Mouse (Mus musculus) hindbrain, embryonic 12.5 days (tissue): ENCODE data around the gene Fsip1. TPM values are rescaled to one million over a fixed set of nuclear protein-coding genes. Genes with fewer than 3 reads are reported as not detected.

Experiments used
- ATAC-seq: fragments of 200-750 bp; cut with Nextera tagmentation; 2 replicates; pipeline ENCODE4 v1.8.0; 2017; ENCODE audit warnings: moderate TSS enrichment; ENCODE audit not compliant: low FRiP score
- H3K27ac ChIP-seq: fragments of 300-500 bp; sonication (generic); 2 replicates; pipeline ENCODE4 v1.5.1; 2016; ENCODE audit warnings: mild to moderate bottlenecking
- H3K27me3 ChIP-seq: fragments of 300-500 bp; sonication (generic); 2 replicates; pipeline ENCODE4 v1.6.1; 2016; ENCODE audit warnings: mild to moderate bottlenecking
- H3K36me3 ChIP-seq: fragments of 300-500 bp; sonication (generic); 2 replicates; pipeline ENCODE4 v1.6.1; 2016; ENCODE audit warnings: mild to moderate bottlenecking
- H3K4me1 ChIP-seq: fragments of 300-500 bp; sonication (generic); 2 replicates; pipeline ENCODE4 v1.6.1; 2016
- H3K4me2 ChIP-seq: fragments of 300-500 bp; sonication (generic); replicated peaks from 2 replicates; pipeline ENCODE4 v1.6.1; 2016; ENCODE audit warnings: mild to moderate bottlenecking
- H3K4me3 ChIP-seq: fragments of 300-500 bp; sonication (generic); 2 replicates; pipeline ENCODE4 v1.5.1; 2016; ENCODE audit warnings: mild to moderate bottlenecking
- H3K9ac ChIP-seq: fragments of 300-500 bp; sonication (generic); 2 replicates; pipeline ENCODE4 v1.6.1; 2016; ENCODE audit warnings: mild to moderate bottlenecking, moderate library complexity
- H3K9me3 ChIP-seq: fragments of 300-500 bp; sonication (generic); replicated peaks from 2 replicates; pipeline ENCODE4 v1.6.1; 2016; ENCODE audit warnings: mild to moderate bottlenecking
- WGBS: fragments of 180-500 bp; shearing (Covaris S2); methylation state at CpG from one replicate; pipeline ENCODE4 v1.1.7; 2016; 5-methylcytosine and 5-hydroxymethylcytosine counted together
- polyA plus RNA-seq: library from polyadenylated mRNA; unstranded; fragments of >200 nt; fragmentation: Nextera tagmentation; extraction: Ambion mirVana; gene quantifications from 2 replicates; pipeline ENCODE4 v1.2.1, GENCODE M21; 2016

Fsip1 gene
- polyA plus RNA-seq, 1 experiment from 2014 or later: 2.5 TPM

- H3K4me3 ChIP-seq: no peak overlapping the region
- peak overlapping the region; percentile 85 for H3K27ac ChIP-seq
- no peaks in the 10 kb centered on the region for H3K36me3 ChIP-seq
- peak overlapping the region; percentile 30 for H3K4me2 ChIP-seq
- peaks cover 39% of the 10 kb centered on the region for H3K4me1 ChIP-seq
- WGBS: 15% methylated on average over 16 of the region's 16 CpGs
- 0 out of 2 replicates have a peak overlapping the region, but pooled peaks have one; percentile 23 for H3K9ac ChIP-seq
- ATAC-seq: peak; percentile 89
- H3K9me3 ChIP-seq: no peaks in the 10 kb centered on the region
- peaks cover 4% of the 10 kb centered on the region; the same call in 1 of the 2 replicates for H3K27me3 ChIP-seq
These were observed 52.9 kb downstream of the Fsip1 start for GRCm38 (mm10) chr2:118203739-118204461.

GRCm38 (mm10) chr2:118202934-118203333 lies 53.8 kb downstream of the Fsip1 start:
- Histone ChIP-seq H3K9ac (no peak overlapping the region), H3K9me3 (no peaks in the 10 kb centered on the region), H3K4me3 (no peak overlapping the region), H3K4me2 (no peak overlapping the region), H3K4me1 (peaks cover 39% of the 10 kb centered on the region), H3K27ac (peak overlapping the region; percentile 85), H3K36me3 (no peaks in the 10 kb centered on the region), H3K27me3 (peaks cover 4% of the 10 kb centered on the region; the same call in 1 of the 2 replicates)
- ATAC-seq: no peak
- 38% methylated on average over 2 of the region's 2 CpGs for whole genome bisulfite sequencing

GRCm38 (mm10) chr2:118201983-118202382 lies 54.8 kb downstream of the Fsip1 start:
- no peak for ATAC-seq
- Histone ChIP-seq H3K4me1 (peaks cover 39% of the 10 kb centered on the region), H3K4me3 (no peak overlapping the region), H3K27ac (no peak overlapping the region), H3K9me3 (no peaks in the 10 kb centered on the region), H3K4me2 (no peak overlapping the region), H3K36me3 (no peaks in the 10 kb centered on the region), H3K9ac (no peak overlapping the region), H3K27me3 (peaks cover 4% of the 10 kb centered on the region; the same call in 1 of the 2 replicates)

- 8% methylated on average over 5 of the region's 5 CpGs for WGBS
These were observed 56.9 kb downstream of the Fsip1 start for GRCm38 (mm10) chr2:118199867-118200266.

GRCm38 (mm10) chr2:118196966-118197365 lies 59.8 kb downstream of the Fsip1 start:
- 82% methylated on average over 3 of the region's 3 CpGs for WGBS
- no peak for ATAC-seq
- H3K9me3 ChIP-seq: no peaks in the 10 kb centered on the region

More at GRCm38 (mm10) chr2:118199867-118200266, 56.9 kb downstream of the Fsip1 start:
- Histone ChIP-seq H3K9me3 (no peaks in the 10 kb centered on the region), H3K36me3 (no peaks in the 10 kb centered on the region), H3K27ac (no peak overlapping the region), H3K4me1 (peaks cover 28% of the 10 kb centered on the region), H3K4me3 (no peak overlapping the region), H3K27me3 (peaks cover 4% of the 10 kb centered on the region; the same call in 1 of the 2 replicates), H3K4me2 (no peak overlapping the region), H3K9ac (no peak overlapping the region)
- ATAC-seq: no peak

GRCm38 (mm10) chr2:118182136-118182535 lies 74.6 kb downstream of the Fsip1 start:
- no peak for ATAC-seq
- 89% methylated on average over 2 of the region's 2 CpGs for WGBS

More at GRCm38 (mm10) chr2:118196966-118197365, 59.8 kb downstream of the Fsip1 start:
- peaks cover 3% of the 10 kb centered on the region for H3K4me1 ChIP-seq
- no peak overlapping the region for H3K27ac ChIP-seq
- H3K9ac ChIP-seq: no peak overlapping the region
- peaks cover 3% of the 10 kb centered on the region; the same call in 1 of the 2 replicates for H3K27me3 ChIP-seq
- no peak overlapping the region for H3K4me2 ChIP-seq
- H3K36me3 ChIP-seq: no peaks in the 10 kb centered on the region
- no peak overlapping the region for H3K4me3 ChIP-seq

GRCm38 (mm10) chr2:118179873-118180585 lies 76.7 kb downstream of the Fsip1 start:
- Histone ChIP-seq H3K4me3 (no peak overlapping the region), H3K36me3 (no peaks in the 10 kb centered on the region), H3K4me1 (no peaks in the 10 kb centered on the region), H3K9me3 (no peaks in the 10 kb centered on the region), H3K9ac (no peak overlapping the region), H3K4me2 (peak overlapping the region; percentile 41), H3K27me3 (no peaks in the 10 kb centered on the region), H3K27ac (no peak overlapping the region)
- ATAC-seq: no peak

More at GRCm38 (mm10) chr2:118182136-118182535, 74.6 kb downstream of the Fsip1 start:
- Histone ChIP-seq H3K4me1 (no peaks in the 10 kb centered on the region), H3K9ac (no peak overlapping the region), H3K36me3 (no peaks in the 10 kb centered on the region), H3K27me3 (no peaks in the 10 kb centered on the region), H3K4me3 (no peak overlapping the region), H3K4me2 (no peak overlapping the region), H3K9me3 (no peaks in the 10 kb centered on the region), H3K27ac (no peak overlapping the region)

- Histone ChIP-seq H3K27me3 (no peaks in the 10 kb centered on the region), H3K4me3 (no peak overlapping the region), H3K9me3 (no peaks in the 10 kb centered on the region), H3K9ac (no peak overlapping the region), H3K4me2 (peak overlapping the region; percentile 41), H3K36me3 (no peaks in the 10 kb centered on the region), H3K4me1 (no peaks in the 10 kb centered on the region), H3K27ac (no peak overlapping the region)
- WGBS: 3% methylated on average over 6 of the region's 10 CpGs
- ATAC-seq: no peak
These were observed 77.3 kb downstream of the Fsip1 start for GRCm38 (mm10) chr2:118179472-118179871.

GRCm38 (mm10) chr2:118174558-118175383 lies 82.0 kb downstream of the Fsip1 start:
- WGBS: 74% methylated on average over 10 of the region's 10 CpGs
- no peak overlapping the region for H3K9ac ChIP-seq
- no peaks in the 10 kb centered on the region for H3K9me3 ChIP-seq
- no peak overlapping the region for H3K27ac ChIP-seq
- H3K4me1 ChIP-seq: no peaks in the 10 kb centered on the region
- no peaks in the 10 kb centered on the region for H3K27me3 ChIP-seq
- H3K4me2 ChIP-seq: no peak overlapping the region
- H3K36me3 ChIP-seq: no peaks in the 10 kb centered on the region
- H3K4me3 ChIP-seq: no peak overlapping the region
- ATAC-seq: no peak

- no peak overlapping the region for H3K9ac ChIP-seq
- H3K4me2 ChIP-seq: no peak overlapping the region
- H3K4me3 ChIP-seq: no peak overlapping the region
- no peak for ATAC-seq
- H3K4me1 ChIP-seq: no peaks in the 10 kb centered on the region
- H3K27ac ChIP-seq: no peak overlapping the region
- no peaks in the 10 kb centered on the region for H3K9me3 ChIP-seq
- H3K36me3 ChIP-seq: no peaks in the 10 kb centered on the region
- 64% methylated on average over 1 of the region's 1 CpGs for WGBS
- H3K27me3 ChIP-seq: no peaks in the 10 kb centered on the region
These were observed 88.5 kb downstream of the Fsip1 start for GRCm38 (mm10) chr2:118168225-118168624.

- Histone ChIP-seq H3K9ac (no peak overlapping the region), H3K4me3 (no peak overlapping the region), H3K4me1 (peaks cover 2% of the 10 kb centered on the region; the same call in 1 of the 2 replicates), H3K9me3 (no peaks in the 10 kb centered on the region), H3K36me3 (no peaks in the 10 kb centered on the region), H3K27ac (no peak overlapping the region), H3K27me3 (no peaks in the 10 kb centered on the region), H3K4me2 (no peak overlapping the region)
- 64% methylated on average over 4 of the region's 4 CpGs for WGBS
- ATAC-seq: no peak
These were observed 89.0 kb downstream of the Fsip1 start for GRCm38 (mm10) chr2:118167731-118168130.

GRCm38 (mm10) chr2:118165691-118166090 lies 91.1 kb downstream of the Fsip1 start:
- Histone ChIP-seq H3K36me3 (no peaks in the 10 kb centered on the region), H3K4me1 (peaks cover 5% of the 10 kb centered on the region), H3K4me2 (no peak overlapping the region), H3K9me3 (no peaks in the 10 kb centered on the region), H3K27ac (no peak overlapping the region), H3K27me3 (no peaks in the 10 kb centered on the region), H3K4me3 (no peak overlapping the region), H3K9ac (no peak overlapping the region)
- no peak for ATAC-seq
- 89% methylated on average over 2 of the region's 2 CpGs for WGBS
